Mouse (Mus musculus): ENCODE measurements around the gene Wnk2.

- TF ChIP-seq POLR2A (IDR thresholded peaks at IDR 0.05; ENCODE audit: low read depth, low read length) = no peak
- TF ChIP-seq CTCF (IDR thresholded peaks at IDR 0.05; ENCODE audit: borderline replicate concordance, insufficient read depth, low read length) = no peak
Measured at GRCm38 (mm10) chr13:49071861-49072260, 76.0 kb downstream of the Wnk2 start.

Data from embryonic fibroblast, embryonic 13.5 days (primary cell).